Mouse (Mus musculus): ENCODE measurements around the gene Mrvi1. TPM values are rescaled to one million over a fixed set of nuclear protein-coding genes. Genes with fewer than 3 reads are reported as not detected.
A peak's percentile ranks its signal among the peaks of the same experiment; 100 is the strongest.

The Mrvi1 gene
- polyA plus RNA-seq, 1 experiment from 2014 or later, result 18.0 TPM

DNA sequence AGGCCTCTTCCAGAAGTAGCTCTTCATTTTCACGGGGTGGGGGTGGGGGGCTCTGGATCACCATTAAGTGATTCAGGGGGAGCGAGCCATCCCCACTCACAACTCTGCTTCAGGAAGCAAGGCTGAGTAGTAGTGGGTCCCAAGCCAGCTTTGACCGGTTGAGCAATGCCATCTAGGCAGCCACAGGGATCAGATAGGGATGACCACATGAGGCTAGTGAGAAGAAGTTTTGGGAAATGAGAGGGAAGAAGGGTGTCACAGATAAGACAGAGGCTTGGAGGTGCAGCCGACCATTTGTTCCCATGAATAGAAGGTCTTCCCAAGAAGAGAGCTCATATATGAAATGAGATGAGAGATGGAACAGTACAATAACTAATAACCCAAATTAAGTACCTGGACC is 55.7 kb downstream of the Mrvi1 start:
- H3K4me3 ChIP-seq (replicated peaks), result no peak overlapping the region
- H3K9me3 ChIP-seq, result no peaks in the 10 kb centered on the region
- peaks cover 6% of the 10 kb centered on the region; the same call in 1 of the 2 replicates for H3K36me3 ChIP-seq
- ATAC-seq (ENCODE audit: insufficient read depth, low FRiP score, low read depth), result no peak
- WGBS, result 82% methylated on average over 4 of the region's 4 CpGs
- no peak overlapping the region for H3K9ac ChIP-seq
- no peaks in the 10 kb centered on the region for H3K4me1 ChIP-seq
- H3K27me3 ChIP-seq (replicated peaks), result no peaks in the 10 kb centered on the region
- H3K4me2 ChIP-seq, result no peak overlapping the region
- H3K27ac ChIP-seq, result no peak overlapping the region

DNA sequence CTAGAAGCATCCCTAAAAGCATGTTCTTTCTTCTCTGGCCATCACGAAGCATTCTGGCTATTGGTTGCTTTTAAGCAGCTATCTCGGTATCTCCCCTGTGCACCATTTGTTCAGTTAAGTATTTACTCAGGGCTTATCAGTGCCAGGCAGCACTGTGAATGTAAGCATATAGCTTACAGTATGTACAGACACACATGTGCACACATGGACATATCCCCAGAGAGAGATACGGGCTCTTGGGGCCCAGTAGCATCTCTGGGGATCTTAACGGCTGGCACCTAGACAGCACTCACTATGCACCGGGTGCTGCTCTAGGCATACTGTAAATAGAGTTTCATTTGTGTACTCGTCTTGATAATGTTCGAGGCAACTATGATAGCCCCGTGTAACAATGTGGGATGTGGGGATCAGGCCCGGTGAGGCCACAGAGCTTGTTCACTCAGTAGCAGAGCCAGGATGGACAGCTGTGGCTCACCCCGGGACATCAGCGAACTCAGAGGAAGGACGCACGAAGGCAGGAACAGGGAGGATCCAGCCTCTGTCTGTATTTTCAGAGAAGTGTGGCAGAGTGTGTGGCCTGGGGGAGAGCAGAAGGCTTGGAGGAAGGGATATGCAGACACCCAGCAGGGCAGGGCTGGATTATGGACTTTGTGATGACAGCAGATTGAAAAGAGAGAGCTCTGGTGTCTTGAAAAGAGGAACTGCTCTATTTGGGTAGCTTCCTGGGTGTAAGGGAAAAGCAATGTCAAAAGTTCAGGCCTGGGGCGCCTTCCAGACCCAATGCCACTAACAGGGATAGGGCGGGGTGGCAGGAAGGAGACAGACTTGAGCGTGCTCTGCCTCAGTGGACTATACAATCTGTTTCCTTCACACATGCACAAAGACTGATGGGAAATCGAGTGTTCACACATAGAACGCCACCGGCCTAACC is 61.7 kb downstream of the Mrvi1 start:
- peak overlapping the region; percentile 51 for H3K27ac ChIP-seq
- 57% methylated on average over 19 of the region's 19 CpGs for WGBS
- H3K36me3 ChIP-seq, result peaks cover 6% of the 10 kb centered on the region; the same call in 1 of the 2 replicates
- H3K4me3 ChIP-seq (replicated peaks), result no peak overlapping the region
- H3K9me3 ChIP-seq, result no peaks in the 10 kb centered on the region
- H3K4me1 ChIP-seq, result peaks cover 14% of the 10 kb centered on the region; the same call in 1 of the 2 replicates
- peak; percentile 95 for ATAC-seq (ENCODE audit: insufficient read depth, low FRiP score, low read depth)
- no peak overlapping the region for H3K4me2 ChIP-seq
- H3K27me3 ChIP-seq (replicated peaks), result no peaks in the 10 kb centered on the region
- H3K9ac ChIP-seq, result no peak overlapping the region

DNA sequence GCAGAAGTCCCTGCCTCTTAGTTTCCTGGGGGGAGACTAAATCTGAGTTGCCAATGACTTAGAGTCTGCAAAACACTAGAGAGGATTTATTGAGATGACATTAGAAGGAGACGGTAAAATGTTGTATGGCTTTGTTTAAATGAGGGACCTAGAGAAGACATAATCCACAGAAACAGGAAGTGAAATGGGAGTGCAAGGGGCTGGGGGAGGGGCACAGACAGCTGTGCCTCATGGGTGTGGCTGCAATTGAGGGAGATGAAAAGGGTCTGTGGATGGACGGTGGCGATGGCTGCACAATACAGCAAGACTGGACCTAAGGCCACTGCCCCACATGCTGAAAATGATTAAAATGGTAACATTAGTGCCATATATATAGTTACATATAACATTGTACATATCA is 62.5 kb downstream of the Mrvi1 start:
- no peak overlapping the region for H3K4me3 ChIP-seq (replicated peaks)
- H3K4me1 ChIP-seq, result peaks cover 14% of the 10 kb centered on the region; the same call in 1 of the 2 replicates
- no peaks in the 10 kb centered on the region for H3K27me3 ChIP-seq (replicated peaks)
- H3K9me3 ChIP-seq, result no peaks in the 10 kb centered on the region
- ATAC-seq (ENCODE audit: insufficient read depth, low FRiP score, low read depth), result no peak
- WGBS, result 25% methylated on average over 3 of the region's 3 CpGs
- no peak overlapping the region for H3K4me2 ChIP-seq
- H3K36me3 ChIP-seq, result peaks cover 6% of the 10 kb centered on the region; the same call in 1 of the 2 replicates
- H3K27ac ChIP-seq, result peak overlapping the region; percentile 51; the same call in 1 of the 2 replicates
- H3K9ac ChIP-seq, result no peak overlapping the region

GRCm38 (mm10) chr7:110915913-110916312 is 66.3 kb downstream of the Mrvi1 start:
- Histone ChIP-seq H3K9ac (no peak overlapping the region), H3K4me3 (replicated peaks) (no peak overlapping the region), H3K27ac (no peak overlapping the region; the same call in 1 of the 2 replicates), H3K9me3 (no peaks in the 10 kb centered on the region), H3K36me3 (no peaks in the 10 kb centered on the region), H3K27me3 (replicated peaks) (no peaks in the 10 kb centered on the region), H3K4me2 (no peak overlapping the region), H3K4me1 (peaks cover 8% of the 10 kb centered on the region; the same call in 1 of the 2 replicates)
- 36% methylated on average over 7 of the region's 7 CpGs for WGBS
- ATAC-seq (ENCODE audit: insufficient read depth, low FRiP score, low read depth), result no peak

GRCm38 (mm10) chr7:110914531-110914930 is 67.7 kb downstream of the Mrvi1 start:
- H3K4me3 ChIP-seq (replicated peaks), result no peak overlapping the region
- ATAC-seq (ENCODE audit: insufficient read depth, low FRiP score, low read depth), result peak; percentile 90
- no peaks in the 10 kb centered on the region for H3K9me3 ChIP-seq
- H3K27me3 ChIP-seq (replicated peaks), result no peaks in the 10 kb centered on the region
- no peak overlapping the region for H3K9ac ChIP-seq
- WGBS, result 61% methylated on average over 3 of the region's 3 CpGs
- no peak overlapping the region for H3K4me2 ChIP-seq
- H3K36me3 ChIP-seq, result no peaks in the 10 kb centered on the region
- H3K27ac ChIP-seq, result no peak overlapping the region
- peaks cover 2% of the 10 kb centered on the region; the same call in 1 of the 2 replicates for H3K4me1 ChIP-seq

DNA sequence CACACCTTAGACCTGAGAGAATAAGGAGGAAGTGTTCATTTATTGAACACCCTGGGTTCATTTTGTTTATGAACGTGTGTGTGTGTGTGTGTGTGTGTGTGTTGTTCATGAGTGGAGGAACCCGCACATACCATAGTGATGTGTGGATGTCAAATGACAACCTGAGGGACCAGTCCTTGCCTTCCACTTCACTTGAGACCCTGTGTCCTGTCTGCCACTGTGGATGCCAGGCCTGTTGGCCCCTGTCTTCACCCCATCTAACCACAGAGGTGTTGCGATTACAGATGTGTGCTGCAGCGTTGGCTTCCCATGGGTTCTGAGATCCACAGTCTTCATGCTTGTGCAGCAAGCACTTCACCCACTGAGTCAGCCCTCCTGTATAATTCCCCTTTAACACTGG is 68.5 kb downstream of the Mrvi1 start:
- Histone ChIP-seq H3K4me2 (no peak overlapping the region), H3K27me3 (replicated peaks) (no peaks in the 10 kb centered on the region), H3K4me3 (replicated peaks) (no peak overlapping the region), H3K9ac (no peak overlapping the region), H3K9me3 (no peaks in the 10 kb centered on the region), H3K27ac (no peak overlapping the region), H3K4me1 (no peaks in the 10 kb centered on the region), H3K36me3 (no peaks in the 10 kb centered on the region)
- 93% methylated on average over 4 of the region's 4 CpGs for WGBS
- ATAC-seq (ENCODE audit: insufficient read depth, low FRiP score, low read depth), result no peak

DNA sequence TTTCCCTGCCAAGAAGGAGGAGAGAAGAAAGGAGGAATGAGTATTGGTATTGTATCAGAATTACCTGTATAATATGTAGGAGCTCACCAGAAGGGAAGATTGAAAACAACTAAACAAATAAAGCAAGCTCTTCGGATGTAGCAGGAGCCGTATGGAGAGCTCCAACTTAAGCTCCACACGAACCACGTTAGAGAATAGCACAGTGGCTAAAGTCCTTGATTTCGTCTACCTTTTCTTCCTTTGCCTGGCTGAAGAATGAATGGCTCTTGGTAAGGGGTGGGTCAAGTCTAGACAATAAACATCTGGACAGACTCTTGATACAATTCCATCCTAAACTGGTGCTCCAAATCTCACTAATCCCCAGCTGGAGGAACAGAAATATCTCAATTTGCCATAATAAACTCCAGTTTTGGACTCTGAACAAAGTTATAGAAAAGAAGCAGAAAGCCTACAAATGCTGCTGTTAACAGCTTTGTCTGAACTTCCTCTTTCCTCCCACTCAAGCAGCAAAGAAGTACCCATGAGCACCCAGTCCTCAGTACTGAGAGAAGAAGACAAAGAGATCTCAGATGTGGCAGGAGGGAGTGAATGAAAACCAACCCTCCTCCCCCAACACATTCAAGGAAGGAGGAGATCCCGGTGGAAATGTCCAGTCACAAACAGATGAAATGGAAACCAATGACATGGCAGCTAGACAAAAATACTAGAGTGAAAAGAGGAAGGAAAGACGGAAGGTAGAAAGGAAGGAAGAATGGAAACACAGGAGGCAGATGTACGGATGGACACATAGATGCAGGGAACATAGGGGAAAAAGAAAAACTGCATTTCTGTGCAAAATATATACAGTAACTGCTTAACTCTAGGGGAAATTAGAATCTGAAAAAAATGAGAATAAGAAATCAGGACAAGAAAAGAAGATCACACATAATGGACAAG is 73.8 kb downstream of the Mrvi1 start:
- H3K36me3 ChIP-seq, result no peaks in the 10 kb centered on the region
- no peaks in the 10 kb centered on the region for H3K4me1 ChIP-seq
- 58% methylated on average over 8 of the region's 8 CpGs for WGBS
- no peaks in the 10 kb centered on the region for H3K9me3 ChIP-seq
- H3K27me3 ChIP-seq (replicated peaks), result no peaks in the 10 kb centered on the region
- no peak overlapping the region for H3K27ac ChIP-seq
- no peak overlapping the region for H3K4me3 ChIP-seq (replicated peaks)
- no peak overlapping the region for H3K9ac ChIP-seq
- no peak overlapping the region for H3K4me2 ChIP-seq
- ATAC-seq (ENCODE audit: insufficient read depth, low FRiP score, low read depth), result no peak

DNA sequence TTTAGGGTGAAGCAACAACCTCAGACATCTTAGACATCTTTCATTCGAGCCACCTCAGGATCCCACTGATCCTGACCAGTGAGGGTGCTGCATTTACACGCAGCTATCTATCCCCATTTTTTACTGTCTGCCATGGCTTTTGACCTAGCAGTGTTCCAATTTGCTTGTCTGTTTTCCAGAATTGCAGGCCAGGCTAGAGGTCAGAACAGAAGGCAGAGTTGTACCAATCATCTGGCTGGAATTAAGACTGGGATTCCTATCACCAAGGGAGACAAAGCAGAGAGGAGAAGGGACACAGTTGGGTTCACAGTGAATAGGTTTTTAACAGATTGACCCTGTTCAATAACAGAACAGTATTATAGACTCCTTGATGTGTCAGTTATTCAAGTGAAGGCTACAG is 75.7 kb downstream of the Mrvi1 start:
- Histone ChIP-seq H3K27me3 (replicated peaks) (no peaks in the 10 kb centered on the region), H3K36me3 (no peaks in the 10 kb centered on the region), H3K4me1 (no peaks in the 10 kb centered on the region), H3K4me2 (no peak overlapping the region), H3K27ac (no peak overlapping the region), H3K4me3 (replicated peaks) (no peak overlapping the region), H3K9ac (no peak overlapping the region), H3K9me3 (no peaks in the 10 kb centered on the region)
- no peak for ATAC-seq (ENCODE audit: insufficient read depth, low FRiP score, low read depth)
- WGBS, result 82% methylated on average over 2 of the region's 2 CpGs

- H3K4me1 ChIP-seq, result no peaks in the 10 kb centered on the region
- peak overlapping the region; percentile 35; the same call in 1 of the 2 replicates for H3K27ac ChIP-seq
- no peak overlapping the region for H3K9ac ChIP-seq
- H3K36me3 ChIP-seq, result 0 out of 2 replicates have a peak, but pooled peaks cover 3% of the 10 kb centered on the region
- H3K4me2 ChIP-seq, result no peak overlapping the region
- H3K27me3 ChIP-seq (replicated peaks), result no peaks in the 10 kb centered on the region
- peak; percentile 78 for ATAC-seq (ENCODE audit: insufficient read depth, low FRiP score, low read depth)
- H3K9me3 ChIP-seq, result no peaks in the 10 kb centered on the region
- WGBS, result 54% methylated on average over 7 of the region's 7 CpGs
- no peak overlapping the region for H3K4me3 ChIP-seq (replicated peaks)
Observed at GRCm38 (mm10) chr7:110903226-110903625, 79.0 kb downstream of the Mrvi1 start.

DNA sequence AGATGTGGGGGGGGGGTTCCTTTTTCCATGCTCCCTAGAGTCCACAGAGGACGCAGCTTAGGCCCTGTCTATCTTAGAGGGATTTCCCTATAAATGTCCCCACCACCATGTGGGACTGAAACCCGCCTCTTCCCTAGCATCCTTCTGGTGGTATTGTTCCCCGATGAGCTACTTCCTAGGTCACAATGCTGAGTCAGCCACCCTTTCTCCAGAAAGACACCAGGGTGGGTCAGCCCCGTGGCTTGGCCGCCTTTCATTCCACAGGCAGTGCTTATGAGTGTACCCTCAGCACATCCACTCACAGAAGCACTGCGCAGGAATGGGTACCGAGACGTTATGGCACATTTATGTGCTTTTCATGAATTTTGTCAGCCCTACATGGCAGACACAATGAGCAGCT is 85.1 kb downstream of the Mrvi1 start:
- Histone ChIP-seq H3K4me1 (0 out of 2 replicates have a peak, but pooled peaks cover 8% of the 10 kb centered on the region), H3K27ac (no peak overlapping the region), H3K9me3 (no peaks in the 10 kb centered on the region), H3K9ac (no peak overlapping the region), H3K36me3 (0 out of 2 replicates have a peak, but pooled peaks cover 6% of the 10 kb centered on the region), H3K27me3 (replicated peaks) (no peaks in the 10 kb centered on the region), H3K4me2 (no peak overlapping the region), H3K4me3 (replicated peaks) (no peak overlapping the region)
- WGBS, result 84% methylated on average over 8 of the region's 8 CpGs
- ATAC-seq (ENCODE audit: insufficient read depth, low FRiP score, low read depth), result no peak

- no peak overlapping the region for H3K27ac ChIP-seq
- no peak overlapping the region for H3K4me2 ChIP-seq
- H3K27me3 ChIP-seq (replicated peaks), result no peaks in the 10 kb centered on the region
- no peak overlapping the region for H3K4me3 ChIP-seq (replicated peaks)
- ATAC-seq (ENCODE audit: insufficient read depth, low FRiP score, low read depth), result no peak
- H3K4me1 ChIP-seq, result 0 out of 2 replicates have a peak, but pooled peaks cover 8% of the 10 kb centered on the region
- no peaks in the 10 kb centered on the region for H3K9me3 ChIP-seq
- whole genome bisulfite sequencing, result 91% methylated on average over 7 of the region's 7 CpGs
- H3K9ac ChIP-seq, result no peak overlapping the region
- H3K36me3 ChIP-seq, result 0 out of 2 replicates have a peak, but pooled peaks cover 6% of the 10 kb centered on the region
Observed at GRCm38 (mm10) chr7:110896453-110896852, 85.8 kb downstream of the Mrvi1 start.
